Mouse (Mus musculus) lung, embryonic 15.5 days (tissue): ENCODE results near the gene Pros1. TPM values are rescaled to one million over a fixed set of nuclear protein-coding genes. Genes with fewer than 3 reads are reported as not detected.

Experiments used
- ATAC-seq: fragments of 200-750 bp; cut with Nextera tagmentation; 2 replicates; pipeline ENCODE4 v1.8.0; 2017; ENCODE audit warnings: moderate number of reproducible peaks, borderline replicate concordance; ENCODE audit not compliant: low FRiP score, low TSS enrichment; ENCODE audit errors: extremely low read depth
- H3K27ac ChIP-seq: fragments of 300-500 bp; sonication (generic); 2 replicates; pipeline ENCODE4 v1.5.1; 2015; ENCODE audit warnings: moderate library complexity, mild to moderate bottlenecking, inconsistent platforms
- H3K27me3 ChIP-seq: fragments of 300-500 bp; sonication (generic); 2 replicates; pipeline ENCODE4 v1.6.1; 2015; ENCODE audit warnings: inconsistent platforms
- H3K36me3 ChIP-seq: fragments of 300-500 bp; sonication (generic); 2 replicates; pipeline ENCODE4 v1.6.1; 2015; ENCODE audit warnings: inconsistent platforms
- H3K4me1 ChIP-seq: fragments of 300-500 bp; sonication (generic); 2 replicates; pipeline ENCODE4 v1.6.1; 2015; ENCODE audit warnings: inconsistent platforms
- H3K4me2 ChIP-seq: fragments of 300-500 bp; sonication (generic); 2 replicates; pipeline ENCODE4 v1.6.1; 2015; ENCODE audit warnings: inconsistent platforms, mild to moderate bottlenecking, moderate library complexity
- H3K4me3 ChIP-seq: fragments of 300-500 bp; sonication (generic); 2 replicates; pipeline ENCODE4 v1.5.1; 2015; ENCODE audit warnings: mild to moderate bottlenecking, inconsistent platforms
- H3K9ac ChIP-seq: fragments of 300-500 bp; sonication (generic); 2 replicates; pipeline ENCODE4 v1.6.1; 2015; ENCODE audit warnings: inconsistent platforms
- H3K9me3 ChIP-seq: fragments of 300-500 bp; sonication (generic); 2 replicates; pipeline ENCODE4 v1.6.1; 2016; ENCODE audit warnings: inconsistent platforms
- WGBS: fragments of 180-500 bp; shearing (Covaris S2); methylation state at CpG from one replicate; pipeline ENCODE4 v1.1.7; 2015; 5-methylcytosine and 5-hydroxymethylcytosine counted together
- polyA plus RNA-seq: library from polyadenylated mRNA; unstranded; fragments of >200 nt; fragmentation: Nextera tagmentation; extraction: Ambion mirVana; gene quantifications from 2 replicates; pipeline ENCODE4 v1.2.1, GENCODE M21; 2015

Gene Pros1
- polyA plus RNA-seq, 1 experiment from 2014 or later: 69.3 TPM

- Histone ChIP-seq H3K9ac (no peak overlapping the region), H3K4me3 (peak overlapping the region; percentile 87; the same call in 1 of the 2 replicates), H3K27me3 (no peaks in the 10 kb centered on the region), H3K4me2 (peak overlapping the region; percentile 85; the same call in 1 of the 2 replicates), H3K4me1 (peaks cover 15% of the 10 kb centered on the region; the same call in 1 of the 2 replicates), H3K27ac (no peak overlapping the region), H3K9me3 (no peaks in the 10 kb centered on the region), H3K36me3 (no peaks in the 10 kb centered on the region)
- ATAC-seq: no peak
- WGBS: 71% methylated on average over 6 of the region's 6 CpGs
These were observed 8.8 kb upstream of the Pros1 start for GRCm38 (mm10) chr16:62845341-62845740.

- peaks cover 15% of the 10 kb centered on the region; the same call in 1 of the 2 replicates for H3K4me1 ChIP-seq
- no peaks in the 10 kb centered on the region for H3K27me3 ChIP-seq
- ATAC-seq: peak; percentile 100
- peak within 1 kb of the TSS; percentile 87 for H3K4me3 ChIP-seq
- no peaks in the 10 kb centered on the region for H3K9me3 ChIP-seq
- peak within 1 kb of the TSS; percentile 74 for H3K27ac ChIP-seq
- H3K4me2 ChIP-seq: peak within 1 kb of the TSS; percentile 85
- under 1% methylated on average over 52 of the region's 52 CpGs for WGBS
- no peaks in the 10 kb centered on the region for H3K36me3 ChIP-seq
- peak within 1 kb of the TSS; percentile 81 for H3K9ac ChIP-seq
These were observed 7.4 kb upstream of the Pros1 start, which contains the start of gene Arl13b for GRCm38 (mm10) chr16:62846498-62847312. Arl13b (minus strand) TSS chr16:62847040.

GRCm38 (mm10) chr16:62852464-62853252, 1.4 kb upstream of the Pros1 start:
- H3K4me3 ChIP-seq: no peak overlapping the region
- H3K27me3 ChIP-seq: no peaks in the 10 kb centered on the region
- no peak for ATAC-seq
- H3K9me3 ChIP-seq: no peaks in the 10 kb centered on the region
- H3K36me3 ChIP-seq: no peaks in the 10 kb centered on the region
- H3K4me1 ChIP-seq: peaks cover 7% of the 10 kb centered on the region; the same call in 1 of the 2 replicates
- no peak overlapping the region for H3K27ac ChIP-seq
- no peak overlapping the region for H3K4me2 ChIP-seq
- WGBS: 82% methylated on average over 3 of the region's 3 CpGs
- no peak overlapping the region for H3K9ac ChIP-seq

GRCm38 (mm10) chr16:62853611-62854126, 438 bp upstream of the Pros1 start:
- 6% methylated on average over 3 of the region's 3 CpGs for WGBS
- peak overlapping the region; percentile 86 for H3K27ac ChIP-seq
- H3K9ac ChIP-seq: peak overlapping the region; percentile 86

GRCm38 (mm10) chr16:62855385-62855784, 1.3 kb downstream of the Pros1 start:
- 32% methylated on average over 6 of the region's 6 CpGs for WGBS
- no peaks in the 10 kb centered on the region for H3K36me3 ChIP-seq
- ATAC-seq: no peak
- no peaks in the 10 kb centered on the region for H3K9me3 ChIP-seq
- no peak overlapping the region for H3K27ac ChIP-seq
- no peaks in the 10 kb centered on the region for H3K27me3 ChIP-seq
- H3K4me2 ChIP-seq: peak overlapping the region; percentile 82
- H3K4me3 ChIP-seq: peak overlapping the region; percentile 69; the same call in 1 of the 2 replicates
- peaks cover 7% of the 10 kb centered on the region; the same call in 1 of the 2 replicates for H3K4me1 ChIP-seq
- H3K9ac ChIP-seq: no peak overlapping the region

More at GRCm38 (mm10) chr16:62853611-62854126, 438 bp upstream of the Pros1 start:
- Histone ChIP-seq H3K4me1 (peaks cover 7% of the 10 kb centered on the region; the same call in 1 of the 2 replicates), H3K9me3 (no peaks in the 10 kb centered on the region), H3K27me3 (no peaks in the 10 kb centered on the region), H3K4me3 (peak overlapping the region; percentile 69), H3K36me3 (no peaks in the 10 kb centered on the region), H3K4me2 (peak overlapping the region; percentile 82)
- peak; percentile 71; the same call in 1 of the 2 replicates for ATAC-seq

- H3K27me3 ChIP-seq: no peaks in the 10 kb centered on the region
These were observed 2.2 kb downstream of the Pros1 start for GRCm38 (mm10) chr16:62856273-62856672.

GRCm38 (mm10) chr16:62857498-62857897, 3.4 kb downstream of the Pros1 start:
- Histone ChIP-seq H3K36me3 (no peaks in the 10 kb centered on the region), H3K27me3 (no peaks in the 10 kb centered on the region), H3K4me1 (peaks cover 7% of the 10 kb centered on the region; the same call in 1 of the 2 replicates), H3K27ac (no peak overlapping the region), H3K4me2 (no peak overlapping the region), H3K9me3 (no peaks in the 10 kb centered on the region), H3K9ac (no peak overlapping the region), H3K4me3 (no peak overlapping the region)
- ATAC-seq: no peak
- WGBS: 80% methylated on average over 2 of the region's 2 CpGs

More at GRCm38 (mm10) chr16:62856273-62856672, 2.2 kb downstream of the Pros1 start:
- WGBS: 95% methylated on average over 2 of the region's 2 CpGs
- Histone ChIP-seq H3K36me3 (no peaks in the 10 kb centered on the region), H3K4me1 (peaks cover 7% of the 10 kb centered on the region; the same call in 1 of the 2 replicates), H3K4me3 (no peak overlapping the region), H3K27ac (no peak overlapping the region), H3K9ac (no peak overlapping the region), H3K9me3 (no peaks in the 10 kb centered on the region), H3K4me2 (no peak overlapping the region)
- no peak for ATAC-seq

- WGBS: 89% methylated on average over 1 of the region's 1 CpGs
- no peak overlapping the region for H3K4me2 ChIP-seq
- H3K36me3 ChIP-seq: no peaks in the 10 kb centered on the region
- no peak overlapping the region for H3K27ac ChIP-seq
- H3K9me3 ChIP-seq: no peaks in the 10 kb centered on the region
- no peak overlapping the region for H3K4me3 ChIP-seq
- no peak overlapping the region for H3K9ac ChIP-seq
- H3K4me1 ChIP-seq: peaks cover 7% of the 10 kb centered on the region; the same call in 1 of the 2 replicates
- H3K27me3 ChIP-seq: no peaks in the 10 kb centered on the region
- ATAC-seq: no peak
These were observed 3.9 kb downstream of the Pros1 start for GRCm38 (mm10) chr16:62858018-62858417.

GRCm38 (mm10) chr16:62860140-62860539, 6.0 kb downstream of the Pros1 start:
- Histone ChIP-seq H3K9ac (no peak overlapping the region), H3K36me3 (no peaks in the 10 kb centered on the region), H3K27ac (no peak overlapping the region), H3K9me3 (no peaks in the 10 kb centered on the region), H3K4me2 (no peak overlapping the region), H3K4me1 (0 out of 2 replicates have a peak, but pooled peaks cover 3% of the 10 kb centered on the region), H3K4me3 (no peak overlapping the region), H3K27me3 (no peaks in the 10 kb centered on the region)
- WGBS: 49% methylated on average over 1 of the region's 1 CpGs
- no peak for ATAC-seq

GRCm38 (mm10) chr16:62861455-62861854, 7.3 kb downstream of the Pros1 start:
- no peak for ATAC-seq
- H3K9me3 ChIP-seq: no peaks in the 10 kb centered on the region
- WGBS: 74% methylated on average over 6 of the region's 6 CpGs
- no peak overlapping the region for H3K27ac ChIP-seq
- H3K4me1 ChIP-seq: no peaks in the 10 kb centered on the region
- no peak overlapping the region for H3K4me3 ChIP-seq
- H3K4me2 ChIP-seq: no peak overlapping the region
- H3K27me3 ChIP-seq: no peaks in the 10 kb centered on the region
- no peak overlapping the region for H3K9ac ChIP-seq
- H3K36me3 ChIP-seq: no peaks in the 10 kb centered on the region

GRCm38 (mm10) chr16:62872688-62873117, 18.6 kb downstream of the Pros1 start:
- Histone ChIP-seq H3K27ac (no peak overlapping the region), H3K4me3 (no peak overlapping the region), H3K9ac (no peak overlapping the region), H3K4me1 (no peaks in the 10 kb centered on the region), H3K4me2 (no peak overlapping the region), H3K36me3 (no peaks in the 10 kb centered on the region), H3K27me3 (no peaks in the 10 kb centered on the region), H3K9me3 (no peaks in the 10 kb centered on the region)
- no peak for ATAC-seq
- WGBS: 55% methylated on average over 5 of the region's 5 CpGs
